Mouse (Mus musculus) liver, postnatal 0 days (tissue): ENCODE measurements around the gene Try4.

Source experiments
- CTCF ChIP-seq: sonication (generic); IDR thresholded peaks from 2 replicates; pipeline ENCODE4 v1.5.1; 2016; ENCODE audit warnings: antibody characterized with exemption, low read depth
- EP300 ChIP-seq: IDR thresholded peaks from 2 replicates; pipeline ENCODE4 v1.6.1; 2016; ENCODE audit warnings: antibody characterized with exemption, low read depth, mild to moderate bottlenecking

DNA sequence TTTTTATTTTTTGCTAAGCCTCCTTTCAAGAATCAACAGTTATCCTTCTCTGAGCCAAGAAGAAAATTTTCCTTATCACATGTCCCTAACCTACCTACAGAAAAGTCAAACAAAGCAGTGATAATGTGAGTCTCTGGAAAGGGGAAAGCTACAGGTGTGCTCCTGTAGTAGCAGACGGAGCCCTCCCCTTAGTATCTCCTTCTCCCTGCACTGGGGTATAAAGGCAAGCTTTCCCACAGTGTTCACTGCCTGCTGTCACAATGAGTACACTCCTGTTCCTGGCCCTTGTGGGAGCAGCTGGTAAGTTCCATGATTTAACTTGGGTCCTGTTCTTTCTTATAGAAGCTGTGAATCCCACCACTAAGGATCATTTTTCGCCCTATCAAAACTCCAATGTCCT is 51.9 kb downstream of the Try4 start, which contains the start of gene Try10:
- TF ChIP-seq CTCF (no peak), EP300 (no peak)
